Mouse (Mus musculus) C2C12 (cell line): ENCODE measurements at regions not wholly inside any gene's neighbourhood (a gene's known extent, or its start where the extent isn't known, plus 50 kb on each side); places are given as distances from the start of the nearest gene placed in this dataset.

ENCODE experiments used
- CEBPB ChIP-seq: IDR thresholded peaks from one replicate; pipeline ENCODE4 v1.6.1; 2011; ENCODE audit warnings: low read depth, mild to moderate bottlenecking, control low read depth, moderate library complexity
- CTCF ChIP-seq: IDR thresholded peaks from one replicate; pipeline ENCODE4 v1.5.1; 2011; ENCODE audit not compliant: control insufficient read depth, insufficient read depth, insufficient read length
- FOSL1 ChIP-seq: IDR thresholded peaks from one replicate; pipeline ENCODE4 v1.8.0; 2011; ENCODE audit warnings: mild to moderate bottlenecking, low read length; ENCODE audit not compliant: poor library complexity, insufficient read depth, severe bottlenecking
- MAX ChIP-seq: IDR thresholded peaks from one replicate; pipeline ENCODE4 v1.6.1; 2011; ENCODE audit warnings: mild to moderate bottlenecking, control low read depth
- MYOD1 ChIP-seq: IDR thresholded peaks from one replicate; pipeline ENCODE4 v1.6.1; 2011; ENCODE audit warnings: low read depth; ENCODE audit not compliant: control insufficient read depth, insufficient read length
- MYOG ChIP-seq: IDR thresholded peaks from one replicate; pipeline ENCODE4 v1.6.1; 2011; ENCODE audit not compliant: control insufficient read depth, insufficient read length; ENCODE audit errors: extremely low read depth
- USF1 ChIP-seq: IDR thresholded peaks from one replicate; pipeline ENCODE4 v1.6.1; 2011; ENCODE audit warnings: low read depth, mild to moderate bottlenecking, control low read depth, moderate library complexity

DNA sequence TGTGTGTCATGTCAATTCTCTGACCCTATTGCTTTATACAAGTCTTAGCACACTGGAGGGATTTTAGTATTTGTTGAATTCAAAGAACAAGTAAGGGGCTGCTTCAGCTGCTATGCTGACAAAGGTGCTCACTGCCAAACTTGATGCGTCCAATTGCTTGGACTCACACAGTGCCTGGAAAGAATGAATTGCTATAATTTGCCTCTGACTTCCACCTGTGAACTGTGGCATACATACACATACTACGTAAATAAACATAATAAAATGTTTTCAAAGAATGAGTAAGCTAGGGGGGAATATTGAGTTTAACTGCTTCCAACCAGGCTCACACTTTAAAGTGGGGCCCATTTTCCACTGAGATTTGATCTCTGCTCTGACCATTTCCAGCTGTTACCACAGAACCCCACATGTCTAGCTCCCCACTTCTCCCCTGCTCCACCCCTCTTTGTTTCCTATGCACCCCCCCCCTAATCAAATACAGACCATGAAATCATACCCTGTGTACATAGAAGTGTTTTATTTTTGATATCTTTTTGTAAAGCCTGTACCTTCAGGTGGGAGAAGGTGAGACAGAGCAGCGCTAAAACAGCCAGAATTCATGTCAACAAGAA, 143.4 kb upstream of the Rarb start:
- TF ChIP-seq CTCF (no peak), CEBPB (no peak), USF1 (no peak), MAX (no peak), MYOD1 (no peak), MYOG (no peak), FOSL1 (no peak)
